Mouse (Mus musculus): ENCODE measurements at regions not wholly inside any gene's neighbourhood (a gene's known extent, or its start where the extent isn't known, plus 50 kb on each side); places are given as distances from the start of the nearest gene placed in this dataset.

DNA sequence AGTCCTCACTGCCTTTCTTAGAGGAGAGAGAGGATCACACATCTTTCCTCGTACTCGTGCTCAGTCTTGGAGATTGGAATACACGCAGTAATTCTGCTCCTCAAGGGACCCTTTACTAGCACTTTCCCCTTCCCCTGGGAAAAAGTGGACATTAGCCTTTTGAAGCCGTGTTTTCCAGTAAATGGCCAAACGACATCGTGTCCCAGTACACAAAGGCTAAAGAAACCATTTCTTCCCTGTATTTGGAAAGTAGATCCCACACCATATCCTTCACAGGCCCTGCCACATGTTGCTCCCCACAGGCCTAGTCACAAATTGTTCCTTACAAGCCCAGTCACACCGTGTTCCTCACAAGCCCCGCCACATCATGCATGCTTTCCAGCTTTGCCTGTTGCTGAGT, 517.6 kb downstream of the Gm826 start:
- H3K9ac ChIP-seq (ENCODE audit: control insufficient read depth, low read depth, low read length, poor library complexity, severe bottlenecking), result no peak overlapping the region
- no peak overlapping the region for H3K27ac ChIP-seq (ENCODE audit: control insufficient read depth, low read depth, low read length)
- H3K4me3 ChIP-seq (ENCODE audit: control insufficient read depth in 1 of 2, insufficient read depth in 1 of 2, low read depth in 2 of 2, low read length in 2 of 2), result no peak overlapping the region
- no peaks in the 10 kb centered on the region for H3K36me3 ChIP-seq (ENCODE audit: control insufficient read depth in 1 of 2, insufficient read depth in 2 of 2, low read length in 2 of 2)
- H3K4me1 ChIP-seq (ENCODE audit: control insufficient read depth in 1 of 2, insufficient read depth in 2 of 2, low read length in 2 of 2), result no peaks in the 10 kb centered on the region
- no peaks in the 10 kb centered on the region for H3K9me3 ChIP-seq (replicated peaks; ENCODE audit: insufficient read depth, low read length)
- H3K27me3 ChIP-seq (ENCODE audit: control insufficient read depth in 1 of 2, insufficient read depth in 2 of 2, low read length in 2 of 2), result no peaks in the 10 kb centered on the region
- H3K79me2 ChIP-seq (ENCODE audit: control insufficient read depth, insufficient read depth, low read length, poor library complexity), result no peaks in the 10 kb centered on the region
- TF ChIP-seq MXI1 (IDR thresholded peaks at IDR 0.05; ENCODE audit: low read depth, low read length) (no peak), TBP (IDR thresholded peaks at IDR 0.05; ENCODE audit: low read depth, low read length) (no peak), NRF1 (IDR thresholded peaks at IDR 0.05; ENCODE audit: insufficient read depth, low read depth, low read length, poor library complexity, severe bottlenecking) (no peak), NELFE (IDR thresholded peaks at IDR 0.05; ENCODE audit: low read depth, low read length) (no peak), POLR2AphosphoS2 (IDR thresholded peaks at IDR 0.05; ENCODE audit: low read length) (no peak), ZNF384 (IDR thresholded peaks at IDR 0.05; ENCODE audit: low read depth, low read length) (no peak), EP300 (IDR thresholded peaks at IDR 0.05; ENCODE audit: low read depth in 1 of 2, low read length in 2 of 2) (no peak), POLR2AphosphoS5 (IDR thresholded peaks at IDR 0.05; ENCODE audit: borderline replicate concordance, low read depth, low read length) (no peak), MAZ (IDR thresholded peaks at IDR 0.05; ENCODE audit: low read depth, low read length) (no peak), UBTF (IDR thresholded peaks at IDR 0.05; ENCODE audit: borderline replicate concordance, insufficient read depth, low read depth, low read length) (no peak), RAD21 (IDR thresholded peaks at IDR 0.05; ENCODE audit: low read depth, low read length) (no peak), TAL1 (IDR thresholded peaks at IDR 0.05; ENCODE audit: low read length) (no peak), USF2 (IDR thresholded peaks at IDR 0.05; ENCODE audit: borderline replicate concordance in 1 of 2, insufficient read depth in 1 of 2, low read depth in 1 of 2, low read length in 2 of 2) (no peak), GATA1 (IDR thresholded peaks at IDR 0.05; ENCODE audit: low read depth, low read length) (no peak), SMC3 (IDR thresholded peaks at IDR 0.05; ENCODE audit: low read depth, low read length) (no peak), SIN3A (IDR thresholded peaks at IDR 0.05; ENCODE audit: low read length) (no peak), USF1 (IDR thresholded peaks at IDR 0.05; ENCODE audit: low read depth, low read length) (no peak), ZMIZ1 (IDR thresholded peaks at IDR 0.05; ENCODE audit: low read depth, low read length) (no peak), CHD1 (IDR thresholded peaks at IDR 0.05; ENCODE audit: low read depth, low read length) (no peak)
- no peak for DNase-seq (ENCODE audit: low read depth, low spot score)

All from MEL (cell line).